ENCODE assay signal across 24 mouse cellular contexts in genomic region chr15:10955156-10955555, GRCm38 (mm10). TPM values are rescaled to one million over a fixed set of nuclear protein-coding genes. Genes with fewer than 3 reads are reported as not detected.
A peak's percentile ranks its signal among the peaks of the same experiment; 100 is the strongest.
DNase-seq lines count a peak whose midpoint lies in the region; ATAC-seq and TF ChIP-seq lines count a peak whose summit lies in the region.
"Had no signal": no experiment of that assay in that cellular context is flagged by ENCODE, and none has a peak within 500 bp of the region (broad histone marks: within the 10 kb centered on the region; RNA-seq: fewer than 3 reads in every experiment).

No protein-coding gene starts in this region.

- no peak for ATAC-seq in liver, embryonic 11.5 days (replicated peaks; ENCODE audit: low FRiP score)
- no peak for ATAC-seq in megakaryocyte-erythroid progenitor cell, adult 5-6 weeks (replicated peaks; ENCODE audit: low FRiP score, low TSS enrichment, poor library complexity, severe bottlenecking)
- ATAC-seq: forebrain, embryonic 16.5 days had no signal

- H3K4me3 ChIP-seq in liver, adult 2 months (ENCODE audit: insufficient read depth, low read depth, low read length): no peak overlapping the region
- H3K4me3 ChIP-seq in liver, embryonic 11.5 days (ENCODE audit: low read depth, low read length): no peak overlapping the region
- H3K4me3 ChIP-seq: embryonic facial prominence, embryonic 12.5 days; gastrocnemius, adult 2 months; heart, embryonic 12.5 days had no signal

- H3K27me3 ChIP-seq in liver, adult 2 months (ENCODE audit: control insufficient read depth, insufficient read depth, low read length): no peaks in the 10 kb centered on the region
- H3K27me3 ChIP-seq in liver, embryonic 11.5 days (replicated peaks; ENCODE audit: control insufficient read depth, insufficient read depth, low read length): no peaks in the 10 kb centered on the region
- H3K27me3 ChIP-seq: embryonic facial prominence, embryonic 12.5 days had no signal

- no peaks in the 10 kb centered on the region for H3K9me3 ChIP-seq in liver, embryonic 11.5 days (ENCODE audit: control insufficient read depth, low read length)
- H3K9me3 ChIP-seq: embryonic facial prominence, embryonic 12.5 days; heart, embryonic 12.5 days had no signal

- no peaks in the 10 kb centered on the region for H3K36me3 ChIP-seq in liver, adult 2 months (ENCODE audit: control insufficient read depth, insufficient read depth, low read length)
- H3K36me3 ChIP-seq in liver, embryonic 11.5 days (ENCODE audit: control insufficient read depth, insufficient read depth, low read length): no peaks in the 10 kb centered on the region
- H3K36me3 ChIP-seq: embryonic facial prominence, embryonic 12.5 days; heart, embryonic 12.5 days had no signal

- 30% methylated on average over 5 of the region's 5 CpGs for WGBS in liver, adult 2 months
- 65% methylated on average over 5 of the region's 5 CpGs for WGBS in liver, embryonic 11.5 days

- peak overlapping the region; percentile 79 for H3K27ac ChIP-seq in liver, adult 2 months (replicated peaks; ENCODE audit: insufficient read depth, low read depth, low read length)
- H3K27ac ChIP-seq in liver, embryonic 11.5 days (ENCODE audit: low read depth, low read length): no peak overlapping the region
- H3K27ac ChIP-seq: embryonic facial prominence, embryonic 12.5 days; gastrocnemius, adult 2 months had no signal

- H3K4me1 ChIP-seq in liver, adult 2 months (ENCODE audit: control insufficient read depth, insufficient read depth, low read length): peaks cover 27% of the 10 kb centered on the region
- no peaks in the 10 kb centered on the region for H3K4me1 ChIP-seq in liver, embryonic 11.5 days (replicated peaks; ENCODE audit: control insufficient read depth, insufficient read depth, low read length)
- H3K4me1 ChIP-seq: embryonic facial prominence, embryonic 12.5 days; heart, embryonic 12.5 days had no signal

- TF ChIP-seq CTCF in liver, adult 2 months (IDR thresholded peaks at IDR 0.05; ENCODE audit: low read depth, low read length): no peak

- H3K79me2 ChIP-seq in liver, adult 2 months (ENCODE audit: control insufficient read depth, insufficient read depth, low read length): no peaks in the 10 kb centered on the region

- DNase-seq in liver, adult 2 months (ENCODE audit: extremely low read depth, low read depth, low spot score): no peak
- no peak for DNase-seq in liver, embryonic 11.5 days (ENCODE audit: low spot score)
- peak; percentile 85 for DNase-seq in kidney, adult 9 months
- peak; percentile 58 for DNase-seq in kidney, postnatal 10 days
- peak; percentile 20 for DNase-seq in yolk sac, embryonic 10.5 days (ENCODE audit: low spot score)
- no peak for DNase-seq in urinary bladder, adult 2 months (ENCODE audit: low spot score)
- no peak for DNase-seq in frontal cortex, postnatal 14 days (ENCODE audit: low spot score in 2 of 2)
- DNase-seq: adrenal gland, postnatal 10 days; cerebellum, adult 11 months; cerebellum, adult 8-10 months; cerebellum, postnatal 25 days; gastrocnemius, adult 2 months; gastrocnemius, postnatal 25 days had no signal

- H3K9ac ChIP-seq in liver, adult 2 months (ENCODE audit: low read depth, low read length): no peak overlapping the region; the same call in 1 of the 2 replicates
- no peak overlapping the region for H3K9ac ChIP-seq in liver, embryonic 11.5 days (ENCODE audit: low read depth, low read length)
- H3K9ac ChIP-seq: embryonic facial prominence, embryonic 12.5 days; heart, embryonic 12.5 days had no signal

- no peak overlapping the region for H3K4me2 ChIP-seq in liver, embryonic 11.5 days
- H3K4me2 ChIP-seq: embryonic facial prominence, embryonic 12.5 days; heart, embryonic 12.5 days had no signal

- no peak for TF ChIP-seq POLR2A in liver, adult 2 months (IDR thresholded peaks at IDR 0.05; ENCODE audit: extremely low read depth, insufficient read depth, low read length)

RNA-seq across cellular contexts. Expression of gene C1qtnf3, which starts 3.0 kb away (rescaled TPM):
- total RNA-seq in liver, adult 2 months (2014; rRNA removed): 0.13 TPM in 1 of 2 replicates, not detected in the other
- 0.05 TPM in 2 replicates for polyA plus RNA-seq in liver, adult 2 months (2012; rRNA removed)
- 0.69 and 0.96 TPM in 2 replicates for polyA plus RNA-seq in liver, embryonic 11.5 days (2014; fragmentation: Nextera tagmentation; extraction: Ambion mirVana)
- polyA plus RNA-seq in urinary bladder, adult 2 months (2012; rRNA removed): 36.5 and 42.8 TPM in 2 replicates
- total RNA-seq in megakaryocyte-erythroid progenitor cell, adult 5-6 weeks (2014; fragmentation: Nextera tagmentation): not detected in 2 replicates
- not detected in 2 replicates for total RNA-seq in megakaryocyte-erythroid progenitor cell, adult 5-6 weeks (2017)
- total RNA-seq: granulocyte monocyte progenitor cell, adult 5-6 weeks; heart, adult 8-10 months; MEL had no signal

RNA-seq across cellular contexts. Expression of gene Amacr, which starts 26.4 kb away (rescaled TPM):
- total RNA-seq in liver, adult 2 months (2014; rRNA removed): 103 and 119 TPM in 2 replicates
- 66.4 and 73.2 TPM in 2 replicates for polyA plus RNA-seq in liver, adult 2 months (2012; rRNA removed)
- polyA plus RNA-seq in liver, embryonic 11.5 days (2014; fragmentation: Nextera tagmentation; extraction: Ambion mirVana): 15.9 and 17.9 TPM in 2 replicates
- polyA plus RNA-seq in urinary bladder, adult 2 months (2012; rRNA removed): 11.4 and 14.4 TPM in 2 replicates
- total RNA-seq in megakaryocyte-erythroid progenitor cell, adult 5-6 weeks (2014; fragmentation: Nextera tagmentation): 2.6 and 8.6 TPM in 2 replicates
- total RNA-seq in megakaryocyte-erythroid progenitor cell, adult 5-6 weeks (2017): 9.3 and 18.4 TPM in 2 replicates
- total RNA-seq: MEL had no signal

RNA-seq across cellular contexts. Expression of gene Slc45a2, which starts 45.4 kb away (rescaled TPM):
- under 0.01 TPM in 1 of 2 replicates, not detected in the other for total RNA-seq in liver, adult 2 months (2014; rRNA removed)
- 0.02 and 0.04 TPM in 2 replicates for polyA plus RNA-seq in liver, adult 2 months (2012; rRNA removed)
- polyA plus RNA-seq in liver, embryonic 11.5 days (2014; fragmentation: Nextera tagmentation; extraction: Ambion mirVana): 0.05 and 0.09 TPM in 2 replicates
- 0.01 and 0.04 TPM in 2 replicates for polyA plus RNA-seq in urinary bladder, adult 2 months (2012; rRNA removed)
- not detected in 2 replicates for total RNA-seq in megakaryocyte-erythroid progenitor cell, adult 5-6 weeks (2014; fragmentation: Nextera tagmentation)
- not detected in 2 replicates for total RNA-seq in megakaryocyte-erythroid progenitor cell, adult 5-6 weeks (2017)
- total RNA-seq: adrenal gland, postnatal 10 days; adrenal gland, postnatal 4 days; gastrocnemius, adult 2 months; gastrocnemius, postnatal 25 days; granulocyte monocyte progenitor cell, adult 5-6 weeks; heart, adult 8-10 months; heart, postnatal 25 days; MEL had no signal
- polyA plus RNA-seq: C2C12; heart, embryonic 12.5 days; heart, embryonic 16.5 days had no signal

Comparison
In these comparisons a context has a peak if more than half of its experiments do, and no peak if none do; other contexts are left out.
1. DNase-seq: peak in kidney, adult 9 months (single experiment), kidney, postnatal 10 days (single experiment) and yolk sac, embryonic 10.5 days (single experiment); none in liver, adult 2 months (single experiment), liver, embryonic 11.5 days (single experiment), urinary bladder, adult 2 months (single experiment) and frontal cortex, postnatal 14 days (0 of 2).
2. RNA of gene C1qtnf3, which starts 3.0 kb away (polyA plus RNA-seq): 36.5 to 42.8 TPM in urinary bladder, adult 2 months; 0.69 to 0.96 TPM in liver, embryonic 11.5 days and 0.05 TPM in liver, adult 2 months; every median in the first group is over 10 times any median in the second.